Mouse (Mus musculus) frontal cortex, postnatal 10 days (tissue): ENCODE measurements around the gene Chst10.

ENCODE experiments used
- DNase-seq, 2 experiments: peaks; one replicate each; pipeline ENCODE4 v3.0.0; 2022; ENCODE audit warnings: low spot score in 2 of 2, mixed read lengths in 1 of 2

The Chst10 gene

DNA sequence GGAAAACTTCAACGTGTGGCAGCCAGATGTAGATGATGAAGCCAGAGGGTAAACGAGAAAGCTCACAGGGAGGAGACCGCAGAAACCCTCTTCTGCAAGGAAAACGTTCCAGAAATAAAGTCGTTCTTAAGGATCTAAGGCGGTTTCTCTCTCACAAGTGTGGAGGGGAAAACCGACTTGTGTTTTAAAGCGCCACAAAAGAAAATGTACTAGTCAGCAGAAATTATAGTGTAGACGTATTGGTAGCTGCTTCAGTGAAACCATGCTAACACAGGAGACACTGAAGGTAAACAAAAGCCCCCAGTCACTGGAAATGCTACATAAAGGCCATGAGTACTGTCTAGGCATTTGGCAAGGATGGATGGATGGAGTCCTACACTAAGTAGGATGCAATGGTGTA lies 80.7 kb downstream of the Chst10 start:
- no peak for DNase-seq

DNA sequence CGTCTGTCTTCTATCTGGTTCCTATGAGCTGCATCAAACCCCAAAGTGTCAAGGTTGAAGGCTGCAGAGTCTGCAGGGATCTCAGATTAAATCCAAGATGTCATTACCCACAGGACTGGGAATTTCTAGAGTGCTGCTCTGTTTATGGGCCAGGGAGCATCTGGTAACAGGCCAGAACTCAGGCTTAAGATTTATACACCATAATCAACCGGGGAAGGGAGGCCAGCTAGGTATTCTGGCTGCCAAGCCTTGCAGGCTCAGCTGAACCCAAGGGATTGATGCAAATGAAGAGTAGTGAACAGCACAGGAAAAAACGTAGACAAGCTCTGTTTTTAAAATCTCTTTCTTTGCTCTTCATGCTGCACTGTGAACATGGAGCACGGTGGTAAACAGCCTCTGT lies 81.7 kb downstream of the Chst10 start:
- no peak for DNase-seq
